Mouse (Mus musculus) cortical plate, adult 2 months (tissue): ENCODE results near the gene Neo1. TPM values are rescaled to one million over a fixed set of nuclear protein-coding genes. Genes with fewer than 3 reads are reported as not detected.

Source experiments
- H3K27ac ChIP-seq: fragments of 200-500 bp; 2 replicates; pipeline ENCODE4 v1.5.1; 2012; ENCODE audit warnings: low read length, control low read depth, inconsistent platforms; ENCODE audit not compliant: insufficient read depth
- H3K4me1 ChIP-seq: fragments of 200-500 bp; 2 replicates; pipeline ENCODE4 v1.6.1; 2011; ENCODE audit warnings: low read length; ENCODE audit not compliant: control insufficient read depth, insufficient read depth
- H3K4me3 ChIP-seq: fragments of 200-500 bp; 2 replicates; pipeline ENCODE4 v1.5.1; 2011; ENCODE audit warnings: mild to moderate bottlenecking, low read length, control low read depth; ENCODE audit not compliant: insufficient read depth
- CTCF ChIP-seq: fragments of 200-500 bp; IDR thresholded peaks from 2 replicates; pipeline ENCODE4 v1.5.1; 2011; ENCODE audit warnings: mild to moderate bottlenecking, control low read depth, low read length; ENCODE audit not compliant: insufficient read depth; ENCODE audit errors: extremely low read depth
- POLR2A ChIP-seq: fragments of 200-500 bp; IDR thresholded peaks from 2 replicates; pipeline ENCODE4 v1.6.1; 2011; ENCODE audit warnings: mild to moderate bottlenecking, low read length, control low read depth; ENCODE audit not compliant: insufficient read depth; ENCODE audit errors: extremely low read depth
- polyA plus RNA-seq: library from polyadenylated mRNA; depleted of rRNA; stranded (reverse); fragments of >200 nt; gene quantifications from 2 replicates; pipeline ENCODE4 v1.2.3, GENCODE M21; 2012; rRNA removed

The Neo1 gene
- polyA plus RNA-seq, 1 experiment, result 40.2 TPM

DNA sequence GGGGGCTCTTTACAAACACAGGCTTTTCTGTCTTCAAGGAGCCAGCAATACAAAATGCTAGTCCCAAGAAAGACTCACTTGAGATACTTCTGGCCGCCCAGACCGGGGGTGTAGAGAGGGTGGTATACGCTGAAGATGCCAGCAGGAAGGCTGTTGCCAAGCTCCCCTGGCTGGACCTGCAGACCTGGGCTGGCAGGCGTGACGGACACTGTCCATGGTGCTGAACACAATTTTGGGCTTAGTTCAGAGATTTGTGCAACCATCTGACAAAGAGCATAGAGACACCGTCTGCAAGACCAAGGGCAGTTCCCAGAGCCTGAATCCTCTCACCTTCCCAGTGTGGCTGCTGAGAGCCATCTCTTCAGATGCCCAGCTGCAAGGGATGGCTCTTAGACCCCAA is 194.6 kb downstream of the Neo1 start:
- Histone ChIP-seq H3K4me1 (no peaks in the 10 kb centered on the region), H3K27ac (no peak overlapping the region), H3K4me3 (no peak overlapping the region)
- no peak for TF ChIP-seq CTCF
- no peak for TF ChIP-seq POLR2A

DNA sequence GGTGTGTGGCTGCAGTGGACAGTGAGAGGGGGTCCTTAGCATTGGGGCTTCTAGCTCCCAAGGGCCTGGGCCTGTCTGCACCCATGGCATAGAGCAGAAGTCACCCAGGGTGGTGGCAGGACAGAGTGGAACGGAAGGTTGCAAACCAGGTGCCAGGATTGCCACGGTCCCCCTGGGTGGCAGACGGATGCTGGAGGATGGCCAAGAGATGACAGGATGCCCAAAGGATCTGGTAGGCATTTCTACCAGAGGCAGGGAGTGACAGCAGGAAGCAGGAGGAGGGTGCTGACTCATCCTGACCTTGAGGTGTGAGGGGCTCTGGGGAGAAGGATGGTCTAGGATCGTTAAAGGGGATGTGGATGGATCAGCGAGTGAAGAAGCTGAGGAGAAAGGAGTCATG is 197.7 kb downstream of the Neo1 start:
- H3K27ac ChIP-seq, result no peak overlapping the region
- H3K4me3 ChIP-seq, result no peak overlapping the region
- TF ChIP-seq POLR2A, result no peak
- TF ChIP-seq CTCF, result no peak
- no peaks in the 10 kb centered on the region for H3K4me1 ChIP-seq

DNA sequence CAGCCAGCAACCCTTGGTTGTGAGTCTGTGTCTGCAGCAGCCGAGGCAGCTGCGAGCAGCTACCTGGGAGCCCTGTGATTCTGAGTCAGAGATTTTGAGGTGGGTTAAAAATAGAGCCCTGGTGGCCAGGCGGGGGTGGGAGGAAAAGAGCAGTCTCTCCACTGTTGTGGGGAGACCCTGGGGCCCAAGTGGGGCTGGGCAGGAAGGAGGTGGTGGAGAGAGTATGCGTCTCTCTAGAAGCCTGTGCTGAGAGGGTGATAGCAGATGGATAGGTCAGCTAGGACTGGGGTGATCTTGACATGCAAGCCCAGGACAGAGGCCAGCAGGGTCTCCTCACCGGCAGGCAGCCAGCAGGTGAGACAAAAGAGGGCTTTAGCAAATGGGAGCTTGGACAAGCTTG is 199.1 kb downstream of the Neo1 start:
- Histone ChIP-seq H3K4me1 (no peaks in the 10 kb centered on the region), H3K4me3 (no peak overlapping the region), H3K27ac (no peak overlapping the region)
- TF ChIP-seq CTCF (no peak), POLR2A (no peak)

DNA sequence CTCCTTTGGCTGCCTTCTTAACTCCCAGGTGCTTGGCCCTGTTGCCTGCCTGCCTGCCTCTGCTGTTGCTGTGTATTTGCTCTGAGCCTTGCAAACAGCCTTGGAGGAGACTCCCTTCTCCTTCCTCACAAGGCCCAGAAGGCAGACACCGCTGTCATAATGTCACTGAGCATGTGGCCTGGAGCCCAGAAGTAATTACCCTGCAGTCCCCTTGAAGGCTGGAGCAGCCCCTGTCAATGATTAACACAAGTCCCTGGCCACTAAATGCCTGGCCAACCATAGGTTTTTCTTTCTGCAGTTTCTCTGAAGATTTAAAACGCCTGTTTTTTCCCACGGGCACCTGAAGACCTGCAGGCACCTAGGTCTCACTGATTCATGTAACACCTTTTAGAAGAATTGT is 203.3 kb downstream of the Neo1 start:
- no peaks in the 10 kb centered on the region for H3K4me1 ChIP-seq
- H3K4me3 ChIP-seq, result no peak overlapping the region
- TF ChIP-seq CTCF (no peak), POLR2A (no peak)
- H3K27ac ChIP-seq, result no peak overlapping the region

DNA sequence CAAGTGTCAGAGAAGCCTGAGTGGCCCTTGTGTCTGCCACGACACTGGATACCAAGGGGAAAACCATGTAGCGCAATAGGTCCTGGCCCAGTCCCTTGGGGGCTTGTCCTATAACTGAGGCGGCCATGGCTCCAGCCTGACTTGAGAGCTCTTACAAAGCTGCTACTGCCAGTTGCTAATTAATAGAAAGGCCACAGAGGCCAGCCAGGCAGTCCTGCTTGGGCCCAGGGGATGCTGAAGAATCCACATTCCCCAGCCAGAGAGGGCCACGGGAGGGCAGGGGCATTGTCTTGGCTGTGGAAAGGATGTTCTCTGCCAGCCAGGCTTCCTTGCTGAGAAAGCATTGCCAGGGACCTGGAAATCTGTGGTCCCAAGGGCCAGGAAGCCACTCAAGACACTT is 206.6 kb downstream of the Neo1 start:
- H3K4me1 ChIP-seq, result no peaks in the 10 kb centered on the region
- H3K4me3 ChIP-seq, result no peak overlapping the region
- TF ChIP-seq CTCF, result no peak
- TF ChIP-seq POLR2A, result no peak
- no peak overlapping the region for H3K27ac ChIP-seq

Other genes starting within 250 kb of the Neo1 start
- gene Hcn4, start 213.0 kb downstream of the Neo1 start, polyA plus RNA-seq, result 0.81 and 1.1 TPM in 2 replicates